Mouse (Mus musculus) Patski (cell line): ENCODE data around the gene Mast1. TPM values are rescaled to one million over a fixed set of nuclear protein-coding genes. Genes with fewer than 3 reads are reported as not detected.

ENCODE experiments used
- ATAC-seq: fragments of 100-300 bp; one replicate; pipeline ENCODE4 v1.8.0; 2021
- CTCF ChIA-PET: fragments of 350-600 bp; sonication (Branson Sonifier 250); formaldehyde crosslinking; loops from one replicate; lab custom pipeline; 2022; ENCODE audit warnings: inconsistent platforms; lab: Charles Lee
- POLR2A ChIA-PET: fragments of 350-600 bp; sonication (Branson Sonifier 250); formaldehyde crosslinking; loops from one replicate; lab custom pipeline; 2022; ENCODE audit warnings: antibody characterized with exemption, inconsistent platforms; lab: Charles Lee
- DNase-seq: peaks from one replicate; pipeline ENCODE4 v3.0.0-alpha.2; 2011; ENCODE audit warnings: low read depth, low spot score
- H3K27me3 ChIP-seq: fragments of 371-371 bp; one replicate; pipeline ENCODE4 v1.5.1; 2021
- CTCF ChIP-seq: fragments of 100-300 bp; IDR thresholded peaks from one replicate; pipeline ENCODE4 v1.5.1; 2021
- in situ Hi-C: fragments of 300-500 bp; cut with MboI; formaldehyde crosslinking; loops from 3 replicates; pipeline ENCODE4 v1.11.1; 2018; ENCODE audit warnings: low pct_unique_long_range_greater_than_20kb, mixed read lengths
- polyA plus RNA-seq: library from polyadenylated mRNA; unstranded; gene quantifications from one replicate; pipeline ENCODE4 v1.2.3, GENCODE M21; 2021

Mast1 gene
- polyA plus RNA-seq, 1 experiment from 2014 or later = 0.60 TPM

GRCm38 (mm10) chr8:84889141-84889540, 48.0 kb downstream of the Mast1 start:
- DNase-seq = no peak
- in situ Hi-C loops = no loop called here
- POLR2A ChIA-PET = no interaction called here
- TF ChIP-seq CTCF = no peak
- CTCF ChIA-PET = interaction anchor here (1.2 to 2.0 kb wide), 2 partner anchors 14 to 109 kb away, joined by 3 to 6 read pairs; no protein-coding TSS in a partner anchor
- no peak for ATAC-seq
- H3K27me3 ChIP-seq = no peaks in the 10 kb centered on the region

GRCm38 (mm10) chr8:84888280-84888679, 48.9 kb downstream of the Mast1 start:
- ATAC-seq (no peak), DNase-seq (no peak)
- TF ChIP-seq CTCF = no peak
- ChIA-PET POLR2A (no interaction called here), CTCF (interaction anchor here (2.0 kb wide), 1 partner anchor 15 kb away, joined by 6 read pairs; no protein-coding TSS in a partner anchor)
- in situ Hi-C loops = no loop called here
- no peaks in the 10 kb centered on the region for H3K27me3 ChIP-seq

GRCm38 (mm10) chr8:84884728-84885127, 52.4 kb downstream of the Mast1 start:
- ChIA-PET POLR2A (no interaction called here), CTCF (no interaction called here)
- in situ Hi-C loops = no loop called here
- no peak for TF ChIP-seq CTCF
- ATAC-seq (no peak), DNase-seq (no peak)
- no peaks in the 10 kb centered on the region for H3K27me3 ChIP-seq

- TF ChIP-seq CTCF = no peak
- DNase-seq (no peak), ATAC-seq (no peak)
- in situ Hi-C loops = no loop called here
- ChIA-PET CTCF (interaction anchor here (4.1 kb wide), 1 partner anchor 23 kb away, joined by 19 read pairs; the partner anchor contains the start of gene Klf1), POLR2A (no interaction called here)
- H3K27me3 ChIP-seq = no peaks in the 10 kb centered on the region
These were observed 58.2 kb downstream of the Mast1 start for GRCm38 (mm10) chr8:84878915-84879314.

- DNase-seq (no peak), ATAC-seq (no peak)
- ChIA-PET CTCF (interaction anchor here (1.9 to 4.1 kb wide), 2 partner anchors 9 to 25 kb away, joined by 4 to 19 read pairs; partner anchors contain the start of gene Klf1), POLR2A (no interaction called here)
- TF ChIP-seq CTCF = no peak
- no peaks in the 10 kb centered on the region for H3K27me3 ChIP-seq
- in situ Hi-C loops = no loop called here
These were observed 59.7 kb downstream of the Mast1 start for GRCm38 (mm10) chr8:84877297-84878035.

- POLR2A ChIA-PET = interaction anchor here (1.3 kb wide), 1 partner anchor 28 kb away, joined by 4 read pairs; no protein-coding TSS in a partner anchor
- TF ChIP-seq CTCF = no peak
- in situ Hi-C loops = no loop called here
- ATAC-seq = no peak
- H3K27me3 ChIP-seq = no peaks in the 10 kb centered on the region
- DNase-seq = no peak
- CTCF ChIA-PET = interaction anchor here (1.3 to 1.4 kb wide), 4 partner anchors 9 to 18 kb away, joined by 3 to 4 read pairs (median 4); no protein-coding TSS in a partner anchor
These were observed 62.8 kb downstream of the Mast1 start for GRCm38 (mm10) chr8:84874339-84874738.

GRCm38 (mm10) chr8:84873016-84873415, 64.1 kb downstream of the Mast1 start:
- no peaks in the 10 kb centered on the region for H3K27me3 ChIP-seq
- ATAC-seq (no peak), DNase-seq (no peak)
- POLR2A ChIA-PET = no interaction called here
- no peak for TF ChIP-seq CTCF
- CTCF ChIA-PET = no interaction called here
- in situ Hi-C loops = no loop called here

GRCm38 (mm10) chr8:84872309-84872965, 64.7 kb downstream of the Mast1 start:
- no peak for DNase-seq
- ChIA-PET CTCF (interaction anchor here (0.8 to 1.7 kb wide), 2 partner anchors 10 to 31 kb away, joined by 3 to 7 read pairs; no protein-coding TSS in a partner anchor), POLR2A (no interaction called here)
- in situ Hi-C loops = no loop called here
- peak; percentile 24 for ATAC-seq
- no peak for TF ChIP-seq CTCF
- H3K27me3 ChIP-seq = no peaks in the 10 kb centered on the region

GRCm38 (mm10) chr8:84871376-84872308, 65.5 kb downstream of the Mast1 start, which contains the start of gene Syce2:
Syce2 (plus strand) TSS chr8:84872111.
- TF ChIP-seq CTCF = no peak
- no peaks in the 10 kb centered on the region for H3K27me3 ChIP-seq
- ATAC-seq (peak; percentile 10), DNase-seq (no peak)
- CTCF ChIA-PET = interaction anchor here (0.8 to 1.7 kb wide), 5 partner anchors 11 to 32 kb away, joined by 3 to 7 read pairs (median 4); partner anchors contain the start of gene Calr
- in situ Hi-C loops = no loop called here
- POLR2A ChIA-PET = no interaction called here

Other genes with a start within 250 kb of the Mast1 start
- gene Nacc1, start 249.5 kb downstream of the Mast1 start, polyA plus RNA-seq = 109 TPM
- gene Lyl1, start 235.9 kb downstream of the Mast1 start, polyA plus RNA-seq = 0.13 TPM
- 1.4 TPM for gene G430095P16Rik, start 214.4 kb downstream of the Mast1 start, polyA plus RNA-seq
- 32.5 TPM for gene Nfix, start 137.0 kb downstream of the Mast1 start, polyA plus RNA-seq
- 12.5 TPM for gene Dand5, start 114.5 kb downstream of the Mast1 start, polyA plus RNA-seq
- gene Gadd45gip1, start 105.8 kb downstream of the Mast1 start, polyA plus RNA-seq = 31.8 TPM
- 126 TPM for gene Rad23a, start 96.7 kb downstream of the Mast1 start, polyA plus RNA-seq
- gene Calr, start 90.4 kb downstream of the Mast1 start, polyA plus RNA-seq = 1,232 TPM
- 79.6 TPM for gene Farsa, start 80.4 kb downstream of the Mast1 start, polyA plus RNA-seq
- 6.0 TPM for gene Syce2, start 65.2 kb downstream of the Mast1 start, polyA plus RNA-seq
- gene Gcdh, start 43.4 kb downstream of the Mast1 start, polyA plus RNA-seq = 55.5 TPM
- 0.28 TPM for gene Klf1, start 35.4 kb downstream of the Mast1 start, polyA plus RNA-seq
- gene Dnase2a, start 28.8 kb downstream of the Mast1 start, polyA plus RNA-seq = 25.9 TPM
- 0.22 TPM for gene Rtbdn, start 9.6 kb upstream of the Mast1 start, polyA plus RNA-seq
- gene Gm49661, start 32.1 kb upstream of the Mast1 start, polyA plus RNA-seq = 6.4 TPM
- gene Prdx2, start 32.2 kb upstream of the Mast1 start, polyA plus RNA-seq = 668 TPM
- 91.5 TPM for gene Rnaseh2a, start 32.4 kb upstream of the Mast1 start, polyA plus RNA-seq
- gene Junb, start 41.4 kb upstream of the Mast1 start, polyA plus RNA-seq = 280 TPM
- gene Hook2, start 53.2 kb upstream of the Mast1 start, polyA plus RNA-seq = 33.0 TPM
- 0.05 TPM for gene Best2, start 77.2 kb upstream of the Mast1 start, polyA plus RNA-seq
- 159 TPM for gene Asna1, start 87.9 kb upstream of the Mast1 start, polyA plus RNA-seq
- 152 TPM for gene Trir, start 89.5 kb upstream of the Mast1 start, polyA plus RNA-seq
- gene Tnpo2, start 99.6 kb upstream of the Mast1 start, polyA plus RNA-seq = 83.7 TPM
- 32.7 TPM for gene Fbxw9, start 122.7 kb upstream of the Mast1 start, polyA plus RNA-seq
- gene Gm5741, start 130.6 kb upstream of the Mast1 start, polyA plus RNA-seq = 0.21 TPM
- gene Dhps, start 134.4 kb upstream of the Mast1 start, polyA plus RNA-seq = 57.6 TPM
- 104 TPM for gene Wdr83os, start 143.4 kb upstream of the Mast1 start, polyA plus RNA-seq
- gene Wdr83, start 143.9 kb upstream of the Mast1 start, polyA plus RNA-seq = 30.4 TPM
- gene Man2b1, start 145.9 kb upstream of the Mast1 start, polyA plus RNA-seq = 45.5 TPM
- gene Zfp791, start 185.7 kb upstream of the Mast1 start, polyA plus RNA-seq = 2.2 TPM
- 3.8 TPM for gene Cks1brt, start 214.6 kb upstream of the Mast1 start, polyA plus RNA-seq